Mouse (Mus musculus): ENCODE measurements around the gene Prmt3. TPM values are rescaled to one million over a fixed set of nuclear protein-coding genes. Genes with fewer than 3 reads are reported as not detected.

Gene Prmt3
- total and polyA plus RNA-seq, 3 experiments = 62.5 to 73.9 (median 63.7) TPM

DNA sequence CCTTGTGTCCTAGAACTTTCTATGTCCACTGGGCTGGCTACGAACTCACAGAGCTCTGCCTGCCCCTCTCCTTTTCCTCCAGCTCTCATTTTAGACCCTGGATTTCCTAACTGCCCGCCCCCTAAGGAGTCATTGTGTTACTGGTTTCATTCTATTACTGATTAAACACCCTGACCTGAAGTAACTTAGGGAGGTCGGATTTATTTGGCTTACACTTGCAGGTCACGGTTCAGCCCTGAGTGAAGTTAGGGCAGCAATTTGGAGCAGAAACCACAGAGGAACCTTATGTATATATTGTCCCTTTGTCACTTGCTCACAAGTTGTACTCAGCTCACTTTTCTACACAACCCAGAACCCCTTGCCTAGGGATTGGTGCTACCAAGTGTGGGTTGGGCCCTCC, 43.8 kb upstream of the Prmt3 start:
- no peak overlapping the region for H3K27ac ChIP-seq (ENCODE audit: control insufficient read depth, low read depth, low read length)
- no peak for DNase-seq (ENCODE audit: low read depth, low spot score)
- no peak overlapping the region for H3K9ac ChIP-seq (ENCODE audit: control insufficient read depth, low read depth, low read length, poor library complexity, severe bottlenecking)
- H3K79me2 ChIP-seq (ENCODE audit: control insufficient read depth, insufficient read depth, low read length, poor library complexity) = no peaks in the 10 kb centered on the region
- H3K27me3 ChIP-seq (ENCODE audit: control insufficient read depth in 1 of 2, insufficient read depth in 2 of 2, low read length in 2 of 2) = peaks cover 0 to 4% of the 10 kb centered on the region in 2 experiments; a peak in 3 of 4 replicates
- no peaks in the 10 kb centered on the region for H3K9me3 ChIP-seq (replicated peaks; ENCODE audit: insufficient read depth, low read length)
- H3K4me3 ChIP-seq (ENCODE audit: control insufficient read depth in 1 of 2, insufficient read depth in 1 of 2, low read depth in 2 of 2, low read length in 2 of 2) = no peak overlapping the region
- TF ChIP-seq USF2 (IDR thresholded peaks at IDR 0.05; ENCODE audit: borderline replicate concordance in 1 of 2, insufficient read depth in 1 of 2, low read depth in 1 of 2, low read length in 2 of 2) (no peak), EP300 (IDR thresholded peaks at IDR 0.05; ENCODE audit: low read depth in 1 of 2, low read length in 2 of 2) (no peak), UBTF (IDR thresholded peaks at IDR 0.05; ENCODE audit: borderline replicate concordance, insufficient read depth, low read depth, low read length) (no peak), MAX (IDR thresholded peaks at IDR 0.05; ENCODE audit: low read length) (no peak), MYC (IDR thresholded peaks at IDR 0.05; ENCODE audit: low read depth, low read length) (no peak), RAD21 (IDR thresholded peaks at IDR 0.05; ENCODE audit: low read depth, low read length) (no peak), ELF1 (IDR thresholded peaks at IDR 0.05; ENCODE audit: low read depth, low read length) (no peak), ETS1 (IDR thresholded peaks at IDR 0.05; ENCODE audit: low read depth, low read length) (no peak), POLR2A (IDR thresholded peaks at IDR 0.05; ENCODE audit: control insufficient read depth in 1 of 2, insufficient read depth in 1 of 2, low read depth in 1 of 2, low read length in 2 of 2, poor library complexity in 1 of 2) (no peak), KAT2A (conservative IDR thresholded peaks at IDR 0.05; ENCODE audit: low read depth, low read length) (no peak), CHD2 (IDR thresholded peaks at IDR 0.05; ENCODE audit: low read length) (no peak), MXI1 (IDR thresholded peaks at IDR 0.05; ENCODE audit: low read depth, low read length) (no peak), CTCF (IDR thresholded peaks at IDR 0.05 in 2 of 3, conservative IDR thresholded peaks at IDR 0.05 in 1 of 3; ENCODE audit: control insufficient read depth in 1 of 3, insufficient read depth in 1 of 3, low read depth in 2 of 3, low read length in 3 of 3, poor library complexity in 1 of 3, severe bottlenecking in 1 of 3) (no peak), ZMIZ1 (IDR thresholded peaks at IDR 0.05; ENCODE audit: low read depth, low read length) (no peak), MAZ (IDR thresholded peaks at IDR 0.05; ENCODE audit: low read depth, low read length) (no peak)
- no peaks in the 10 kb centered on the region for H3K4me1 ChIP-seq (ENCODE audit: control insufficient read depth in 1 of 2, insufficient read depth in 2 of 2, low read length in 2 of 2)
- H3K36me3 ChIP-seq (ENCODE audit: control insufficient read depth in 1 of 2, insufficient read depth in 2 of 2, low read length in 2 of 2) = no peaks in the 10 kb centered on the region

GRCm38 (mm10) chr7:49739448-49739847, 38.7 kb upstream of the Prmt3 start:
- H3K27me3 ChIP-seq (ENCODE audit: control insufficient read depth in 1 of 2, insufficient read depth in 2 of 2, low read length in 2 of 2) = peaks cover 0 to 6% of the 10 kb centered on the region in 2 experiments; a peak in 2 of 4 replicates

More at GRCm38 (mm10) chr7:49739448-49739847, 38.7 kb upstream of the Prmt3 start:
- no peaks in the 10 kb centered on the region for H3K36me3 ChIP-seq (ENCODE audit: control insufficient read depth in 1 of 2, insufficient read depth in 2 of 2, low read length in 2 of 2)
- no peaks in the 10 kb centered on the region for H3K79me2 ChIP-seq (ENCODE audit: control insufficient read depth, insufficient read depth, low read length, poor library complexity)
- no peak overlapping the region for H3K27ac ChIP-seq (ENCODE audit: control insufficient read depth, low read depth, low read length)
- H3K4me1 ChIP-seq (ENCODE audit: control insufficient read depth in 1 of 2, insufficient read depth in 2 of 2, low read length in 2 of 2) = no peaks in the 10 kb centered on the region
- H3K9ac ChIP-seq (ENCODE audit: control insufficient read depth, low read depth, low read length, poor library complexity, severe bottlenecking) = no peak overlapping the region
- H3K9me3 ChIP-seq (replicated peaks; ENCODE audit: insufficient read depth, low read length) = no peaks in the 10 kb centered on the region
- no peak for DNase-seq (ENCODE audit: low read depth, low spot score)
- no peak for TF ChIP-seq ZC3H11A (IDR thresholded peaks at IDR 0.05; ENCODE audit: low read depth, low read length)
- TF ChIP-seq MYC (IDR thresholded peaks at IDR 0.05; ENCODE audit: low read depth, low read length) = no peak
- TF ChIP-seq POLR2AphosphoS5 (IDR thresholded peaks at IDR 0.05; ENCODE audit: borderline replicate concordance, low read depth, low read length) = no peak
- no peak overlapping the region for H3K4me3 ChIP-seq (ENCODE audit: control insufficient read depth in 1 of 2, insufficient read depth in 1 of 2, low read depth in 2 of 2, low read length in 2 of 2)
